Mouse (Mus musculus) lung, embryonic 14.5 days (tissue): ENCODE results near the gene Tcaim. TPM values are rescaled to one million over a fixed set of nuclear protein-coding genes. Genes with fewer than 3 reads are reported as not detected.
"Not testable (repeated sequence)": the region's sequence is repeated elsewhere in the genome, so short reads cannot be mapped to it uniquely, and the experiment has no call there.

Experiments used
- ATAC-seq: fragments of 200-750 bp; cut with Nextera tagmentation; 2 replicates; pipeline ENCODE4 v1.8.0; 2017; ENCODE audit warnings: mild to moderate bottlenecking, moderate TSS enrichment, moderate library complexity; ENCODE audit not compliant: insufficient read depth
- DNase-seq: peaks from one replicate; pipeline ENCODE4 v3.0.0-alpha.2; 2015
- H3K27ac ChIP-seq: fragments of 300-500 bp; sonication (generic); 2 replicates; pipeline ENCODE4 v1.5.1; 2014; ENCODE audit warnings: low read depth, mild to moderate bottlenecking, moderate library complexity
- H3K27me3 ChIP-seq: fragments of 300-500 bp; sonication (generic); 2 replicates; pipeline ENCODE4 v1.6.1; 2014; ENCODE audit warnings: low read length, control low read depth; ENCODE audit not compliant: insufficient read depth
- H3K36me3 ChIP-seq: fragments of 300-500 bp; sonication (generic); 2 replicates; pipeline ENCODE4 v1.6.1; 2014; ENCODE audit warnings: control low read depth; ENCODE audit not compliant: insufficient read depth
- H3K4me1 ChIP-seq: fragments of 300-500 bp; sonication (generic); 2 replicates; pipeline ENCODE4 v1.6.1; 2014; ENCODE audit warnings: antibody characterized with exemption, control low read depth; ENCODE audit not compliant: insufficient read depth
- H3K4me2 ChIP-seq: fragments of 300-500 bp; sonication (generic); 2 replicates; pipeline ENCODE4 v1.6.1; 2014; ENCODE audit warnings: mild to moderate bottlenecking
- H3K4me3 ChIP-seq: fragments of 300-500 bp; sonication (generic); 2 replicates; pipeline ENCODE4 v1.5.1; 2014; ENCODE audit warnings: low read depth, low read length
- H3K9ac ChIP-seq: fragments of 300-500 bp; sonication (generic); 2 replicates; pipeline ENCODE4 v1.6.1; 2014
- H3K9me3 ChIP-seq: fragments of 300-500 bp; sonication (generic); 2 replicates; pipeline ENCODE4 v1.6.1; 2016; ENCODE audit warnings: low read depth, low read length, control low read depth
- CTCF ChIP-seq: IDR thresholded peaks from 2 replicates; pipeline ENCODE4 v1.5.1; 2016; ENCODE audit warnings: antibody characterized with exemption, low read depth
- WGBS: fragments of 180-500 bp; shearing (Covaris S2); extraction: QIAGEN DNeasy Blood & Tissue Kit; methylation state at CpG from one replicate; pipeline ENCODE4 v1.1.7; 2014; 5-methylcytosine and 5-hydroxymethylcytosine counted together
- polyA plus RNA-seq: library from polyadenylated mRNA; unstranded; fragments of >200 nt; fragmentation: Nextera tagmentation; extraction: Ambion mirVana; gene quantifications from 2 replicates; pipeline ENCODE4 v1.2.1, GENCODE M21; 2014

Gene Tcaim
- polyA plus RNA-seq, 1 experiment from 2014 or later = 6.6 TPM

- H3K27ac ChIP-seq = no peak overlapping the region
- 90% methylated on average over 7 of the region's 7 CpGs for WGBS
- no peak overlapping the region for H3K9ac ChIP-seq
- no peak for ATAC-seq
- no peak overlapping the region for H3K4me3 ChIP-seq
- no peak for DNase-seq
- H3K9me3 ChIP-seq = peaks cover 3% of the 10 kb centered on the region; the same call in 1 of the 2 replicates
- H3K36me3 ChIP-seq = peaks cover 94% of the 10 kb centered on the region
- TF ChIP-seq CTCF = no peak
- no peak overlapping the region for H3K4me2 ChIP-seq
- H3K27me3 ChIP-seq = no peaks in the 10 kb centered on the region
- no peaks in the 10 kb centered on the region for H3K4me1 ChIP-seq
Measured at GRCm38 (mm10) chr9:122854526-122854925, 49.2 kb downstream of the Tcaim start.

- H3K36me3 ChIP-seq = peaks cover 95% of the 10 kb centered on the region
- not testable (repeated sequence) for H3K4me1 ChIP-seq, DNase-seq, H3K27me3 ChIP-seq, H3K9ac ChIP-seq, H3K27ac ChIP-seq, H3K4me3 ChIP-seq, H3K4me2 ChIP-seq, H3K9me3 ChIP-seq, ATAC-seq
- 65% methylated on average over 2 of the region's 7 CpGs for WGBS
Measured at GRCm38 (mm10) chr9:122855141-122855540, 49.8 kb downstream of the Tcaim start.

GRCm38 (mm10) chr9:122855617-122856016, 50.3 kb downstream of the Tcaim start:
- DNase-seq = no peak
- Histone ChIP-seq H3K4me3 (no peak overlapping the region), H3K9me3 (peaks cover 14% of the 10 kb centered on the region; the same call in 1 of the 2 replicates), H3K27ac (no peak overlapping the region), H3K36me3 (peaks cover 95% of the 10 kb centered on the region), H3K9ac (no peak overlapping the region), H3K27me3 (no peaks in the 10 kb centered on the region), H3K4me1 (no peaks in the 10 kb centered on the region), H3K4me2 (no peak overlapping the region)
- 90% methylated on average over 4 of the region's 4 CpGs for WGBS
- TF ChIP-seq CTCF = no peak
- no peak for ATAC-seq

GRCm38 (mm10) chr9:122856716-122857115, 51.4 kb downstream of the Tcaim start:
- no peak overlapping the region for H3K27ac ChIP-seq
- H3K9ac ChIP-seq = no peak overlapping the region
- ATAC-seq (no peak), DNase-seq (no peak)
- peaks cover 95% of the 10 kb centered on the region for H3K36me3 ChIP-seq
- H3K4me3 ChIP-seq = no peak overlapping the region
- no peaks in the 10 kb centered on the region for H3K4me1 ChIP-seq
- TF ChIP-seq CTCF = no peak
- no peak overlapping the region for H3K4me2 ChIP-seq
- no peaks in the 10 kb centered on the region for H3K27me3 ChIP-seq
- peaks cover 20% of the 10 kb centered on the region; the same call in 1 of the 2 replicates for H3K9me3 ChIP-seq
- WGBS = 95% methylated on average over 3 of the region's 3 CpGs

GRCm38 (mm10) chr9:122860752-122861151, 55.4 kb downstream of the Tcaim start:
- Histone ChIP-seq H3K9me3 (peaks cover 20% of the 10 kb centered on the region; the same call in 1 of the 2 replicates), H3K27ac (no peak overlapping the region), H3K4me1 (0 out of 2 replicates have a peak, but pooled peaks cover 4% of the 10 kb centered on the region), H3K4me3 (no peak overlapping the region), H3K27me3 (no peaks in the 10 kb centered on the region), H3K36me3 (peaks cover 68% of the 10 kb centered on the region), H3K9ac (no peak overlapping the region), H3K4me2 (no peak overlapping the region)
- DNase-seq = no peak
- ATAC-seq = no peak
- no peak for TF ChIP-seq CTCF

- peaks cover 40% of the 10 kb centered on the region for H3K36me3 ChIP-seq
- DNase-seq = no peak
- WGBS = 64% methylated on average over 2 of the region's 2 CpGs
- peak overlapping the region; percentile 73 for H3K4me2 ChIP-seq
- TF ChIP-seq CTCF = no peak
- ATAC-seq = no peak
- no peak overlapping the region for H3K9ac ChIP-seq
- no peaks in the 10 kb centered on the region for H3K27me3 ChIP-seq
- H3K27ac ChIP-seq = no peak overlapping the region
- H3K4me1 ChIP-seq = 0 out of 2 replicates have a peak, but pooled peaks cover 4% of the 10 kb centered on the region
- no peak overlapping the region for H3K4me3 ChIP-seq
- H3K9me3 ChIP-seq = peaks cover 20% of the 10 kb centered on the region; the same call in 1 of the 2 replicates
Measured at GRCm38 (mm10) chr9:122863731-122864130, 58.4 kb downstream of the Tcaim start.

GRCm38 (mm10) chr9:122864848-122865247, 59.5 kb downstream of the Tcaim start:
- Histone ChIP-seq H3K4me2 (peak overlapping the region; percentile 73), H3K27me3 (no peaks in the 10 kb centered on the region), H3K4me1 (0 out of 2 replicates have a peak, but pooled peaks cover 4% of the 10 kb centered on the region), H3K9me3 (peaks cover 14% of the 10 kb centered on the region; the same call in 1 of the 2 replicates), H3K36me3 (peaks cover 29% of the 10 kb centered on the region), H3K27ac (no peak overlapping the region), H3K4me3 (peak overlapping the region; percentile 82), H3K9ac (peak overlapping the region; percentile 93)
- no peak for TF ChIP-seq CTCF
- no peak for ATAC-seq
- WGBS = 49% methylated on average over 3 of the region's 3 CpGs
- no peak for DNase-seq

- peak; percentile 96 for ATAC-seq
- no peak for TF ChIP-seq CTCF
- 1% methylated on average over 34 of the region's 34 CpGs for WGBS
- Histone ChIP-seq H3K4me1 (0 out of 2 replicates have a peak, but pooled peaks cover 4% of the 10 kb centered on the region), H3K9me3 (peaks cover 5% of the 10 kb centered on the region; the same call in 1 of the 2 replicates), H3K36me3 (peaks cover 20% of the 10 kb centered on the region), H3K4me3 (peak within 1 kb of the TSS; percentile 82), H3K27ac (peak within 1 kb of the TSS; percentile 86; the same call in 1 of the 2 replicates), H3K9ac (peak within 1 kb of the TSS; percentile 93), H3K4me2 (peak within 1 kb of the TSS; percentile 73), H3K27me3 (no peaks in the 10 kb centered on the region)
- peak; percentile 96 for DNase-seq
Measured at GRCm38 (mm10) chr9:122865697-122866166, 60.4 kb downstream of the Tcaim start, which contains the start of gene Zfp445. Gene Zfp445, minus strand, starts transcription at chr9:122866006.
